Mouse (Mus musculus) liver, embryonic 15.5 days (tissue): ENCODE data around the gene Loxl1. TPM values are rescaled to one million over a fixed set of nuclear protein-coding genes. Genes with fewer than 3 reads are reported as not detected.

ENCODE experiments used
- ATAC-seq: fragments of 200-750 bp; cut with Nextera tagmentation; 2 replicates; pipeline ENCODE4 v1.8.0; 2017; ENCODE audit warnings: moderate number of reproducible peaks, mild to moderate bottlenecking, moderate library complexity; ENCODE audit not compliant: insufficient read depth
- H3K27ac ChIP-seq: fragments of 300-500 bp; sonication (generic); replicated peaks from 2 replicates; pipeline ENCODE4 v1.5.1; 2015; ENCODE audit warnings: mild to moderate bottlenecking, inconsistent platforms
- H3K27me3 ChIP-seq: fragments of 300-500 bp; sonication (generic); 2 replicates; pipeline ENCODE4 v1.6.1; 2015; ENCODE audit warnings: mild to moderate bottlenecking, inconsistent platforms
- H3K36me3 ChIP-seq: fragments of 300-500 bp; sonication (generic); replicated peaks from 2 replicates; pipeline ENCODE4 v1.6.1; 2015; ENCODE audit warnings: moderate library complexity, mild to moderate bottlenecking, inconsistent platforms
- H3K4me1 ChIP-seq: fragments of 300-500 bp; sonication (generic); replicated peaks from 2 replicates; pipeline ENCODE4 v1.6.1; 2015; ENCODE audit warnings: inconsistent platforms
- H3K4me2 ChIP-seq: fragments of 300-500 bp; sonication (generic); 2 replicates; pipeline ENCODE4 v1.6.1; 2015; ENCODE audit warnings: moderate library complexity, mild to moderate bottlenecking, inconsistent platforms
- H3K4me3 ChIP-seq: fragments of 300-500 bp; sonication (generic); replicated peaks from 2 replicates; pipeline ENCODE4 v1.5.1; 2015; ENCODE audit warnings: mild to moderate bottlenecking, inconsistent platforms
- H3K9ac ChIP-seq: fragments of 300-500 bp; sonication (generic); 2 replicates; pipeline ENCODE4 v1.6.1; 2015; ENCODE audit warnings: moderate library complexity, mild to moderate bottlenecking, inconsistent platforms
- H3K9me3 ChIP-seq: fragments of 300-500 bp; sonication (generic); replicated peaks from 2 replicates; pipeline ENCODE4 v1.6.1; 2016; ENCODE audit warnings: inconsistent platforms
- WGBS: fragments of 180-500 bp; shearing (Covaris S2); methylation state at CpG from one replicate; pipeline ENCODE4 v1.1.7; 2015; ENCODE audit warnings: mixed read lengths; ENCODE audit not compliant: insufficient replicate concordance; 5-methylcytosine and 5-hydroxymethylcytosine counted together
- polyA plus RNA-seq: library from polyadenylated mRNA; unstranded; fragments of >200 nt; fragmentation: Nextera tagmentation; extraction: Ambion mirVana; gene quantifications from 2 replicates; pipeline ENCODE4 v1.2.1, GENCODE M21; 2015

Gene Loxl1
- polyA plus RNA-seq, result 2.7 TPM in 2 replicates

- peaks cover 49% of the 10 kb centered on the region for H3K27me3 ChIP-seq
- peaks cover 11% of the 10 kb centered on the region for H3K4me1 ChIP-seq
Observed at GRCm38 (mm10) chr9:58312944-58313359, at the start of gene Loxl1. TSS of gene Loxl1 (minus strand) at chr9:58313186.

GRCm38 (mm10) chr9:58361956-58362355 is 49.0 kb upstream of the Loxl1 start:
- 61% methylated on average over 7 of the region's 7 CpGs for WGBS
- ATAC-seq, result no peak
- Histone ChIP-seq H3K36me3 (no peaks in the 10 kb centered on the region), H3K9me3 (no peaks in the 10 kb centered on the region), H3K4me1 (no peaks in the 10 kb centered on the region), H3K27me3 (no peaks in the 10 kb centered on the region), H3K27ac (no peak overlapping the region), H3K4me3 (no peak overlapping the region), H3K4me2 (no peak overlapping the region), H3K9ac (no peak overlapping the region)

More at GRCm38 (mm10) chr9:58312944-58313359, at the start of gene Loxl1:
- Histone ChIP-seq H3K4me2 (peak within 1 kb of the TSS; percentile 49), H3K36me3 (no peaks in the 10 kb centered on the region), H3K9me3 (no peaks in the 10 kb centered on the region), H3K27ac (no peak within 1 kb of the TSS), H3K9ac (no peak within 1 kb of the TSS), H3K4me3 (peak within 1 kb of the TSS; percentile 29)
- no peak for ATAC-seq
- WGBS, result 6% methylated on average over 21 of the region's 21 CpGs

GRCm38 (mm10) chr9:58361373-58361772 is 48.4 kb upstream of the Loxl1 start:
- Histone ChIP-seq H3K27me3 (no peaks in the 10 kb centered on the region), H3K4me3 (no peak overlapping the region), H3K4me2 (no peak overlapping the region), H3K36me3 (no peaks in the 10 kb centered on the region), H3K9me3 (no peaks in the 10 kb centered on the region), H3K9ac (no peak overlapping the region), H3K27ac (no peak overlapping the region), H3K4me1 (no peaks in the 10 kb centered on the region)
- WGBS, result 54% methylated on average over 1 of the region's 1 CpGs
- ATAC-seq, result no peak

- WGBS, result 17% methylated on average over 6 of the region's 6 CpGs
- Histone ChIP-seq H3K4me2 (no peak overlapping the region), H3K27ac (no peak overlapping the region), H3K4me3 (no peak overlapping the region), H3K4me1 (no peaks in the 10 kb centered on the region), H3K9ac (no peak overlapping the region), H3K9me3 (no peaks in the 10 kb centered on the region), H3K27me3 (no peaks in the 10 kb centered on the region), H3K36me3 (no peaks in the 10 kb centered on the region)
- no peak for ATAC-seq
Observed at GRCm38 (mm10) chr9:58355262-58356050, 42.5 kb upstream of the Loxl1 start.

GRCm38 (mm10) chr9:58354701-58355100 is 41.7 kb upstream of the Loxl1 start:
- WGBS, result 55% methylated on average over 6 of the region's 6 CpGs
- H3K36me3 ChIP-seq, result no peaks in the 10 kb centered on the region
- no peak overlapping the region for H3K4me3 ChIP-seq
- no peaks in the 10 kb centered on the region for H3K9me3 ChIP-seq
- H3K27me3 ChIP-seq, result no peaks in the 10 kb centered on the region
- ATAC-seq, result no peak
- H3K4me2 ChIP-seq, result no peak overlapping the region
- H3K27ac ChIP-seq, result no peak overlapping the region
- no peaks in the 10 kb centered on the region for H3K4me1 ChIP-seq
- H3K9ac ChIP-seq, result no peak overlapping the region

- Histone ChIP-seq H3K4me3 (no peak overlapping the region), H3K36me3 (no peaks in the 10 kb centered on the region), H3K27me3 (no peaks in the 10 kb centered on the region), H3K4me1 (no peaks in the 10 kb centered on the region), H3K27ac (no peak overlapping the region), H3K4me2 (no peak overlapping the region), H3K9me3 (no peaks in the 10 kb centered on the region), H3K9ac (no peak overlapping the region)
- no peak for ATAC-seq
- 59% methylated on average over 6 of the region's 6 CpGs for WGBS
Observed at GRCm38 (mm10) chr9:58353224-58353623, 40.2 kb upstream of the Loxl1 start.

GRCm38 (mm10) chr9:58347795-58348194 is 34.8 kb upstream of the Loxl1 start:
- no peaks in the 10 kb centered on the region for H3K36me3 ChIP-seq
- no peak overlapping the region for H3K4me3 ChIP-seq
- no peak overlapping the region for H3K4me2 ChIP-seq
- H3K9me3 ChIP-seq, result no peaks in the 10 kb centered on the region
- no peaks in the 10 kb centered on the region for H3K27me3 ChIP-seq
- H3K9ac ChIP-seq, result no peak overlapping the region
- no peak for ATAC-seq
- no peaks in the 10 kb centered on the region for H3K4me1 ChIP-seq
- WGBS, result 54% methylated on average over 6 of the region's 6 CpGs
- no peak overlapping the region for H3K27ac ChIP-seq

- Histone ChIP-seq H3K27ac (no peak overlapping the region), H3K27me3 (no peaks in the 10 kb centered on the region), H3K36me3 (no peaks in the 10 kb centered on the region), H3K4me3 (no peak overlapping the region), H3K4me2 (no peak overlapping the region), H3K4me1 (no peaks in the 10 kb centered on the region), H3K9me3 (no peaks in the 10 kb centered on the region), H3K9ac (no peak overlapping the region)
- WGBS, result 42% methylated on average over 10 of the region's 10 CpGs
- ATAC-seq, result no peak
Observed at GRCm38 (mm10) chr9:58346498-58346897, 33.5 kb upstream of the Loxl1 start.

- Histone ChIP-seq H3K27ac (no peak overlapping the region), H3K4me3 (no peak overlapping the region), H3K4me1 (no peaks in the 10 kb centered on the region), H3K27me3 (no peaks in the 10 kb centered on the region), H3K36me3 (no peaks in the 10 kb centered on the region), H3K9me3 (no peaks in the 10 kb centered on the region), H3K4me2 (no peak overlapping the region), H3K9ac (no peak overlapping the region)
- 37% methylated on average over 7 of the region's 7 CpGs for WGBS
- no peak for ATAC-seq
Observed at GRCm38 (mm10) chr9:58345963-58346362, 33.0 kb upstream of the Loxl1 start.

- WGBS, result 65% methylated on average over 1 of the region's 1 CpGs
- Histone ChIP-seq H3K9ac (no peak overlapping the region), H3K9me3 (no peaks in the 10 kb centered on the region), H3K4me1 (no peaks in the 10 kb centered on the region), H3K4me3 (no peak overlapping the region), H3K27me3 (no peaks in the 10 kb centered on the region), H3K4me2 (no peak overlapping the region), H3K36me3 (no peaks in the 10 kb centered on the region), H3K27ac (no peak overlapping the region)
- no peak for ATAC-seq
Observed at GRCm38 (mm10) chr9:58341795-58342194, 28.8 kb upstream of the Loxl1 start.

- ATAC-seq, result no peak
- H3K36me3 ChIP-seq, result no peaks in the 10 kb centered on the region
- H3K4me1 ChIP-seq, result no peaks in the 10 kb centered on the region
- H3K9me3 ChIP-seq, result no peaks in the 10 kb centered on the region
- WGBS, result 46% methylated on average over 8 of the region's 8 CpGs
- H3K4me3 ChIP-seq, result no peak overlapping the region
- H3K4me2 ChIP-seq, result no peak overlapping the region
- H3K27me3 ChIP-seq, result no peaks in the 10 kb centered on the region
- H3K27ac ChIP-seq, result no peak overlapping the region
- no peak overlapping the region for H3K9ac ChIP-seq
Observed at GRCm38 (mm10) chr9:58336650-58337281, 23.8 kb upstream of the Loxl1 start.
